Mouse (Mus musculus) embryonic fibroblast, embryonic 13.5 days (primary cell): Measurements from ENCODE around the gene Syn3. TPM values are rescaled to one million over a fixed set of nuclear protein-coding genes. Genes with fewer than 3 reads are reported as not detected.
A peak's percentile ranks its signal among the peaks of the same experiment; 100 is the strongest.
"Not testable (repeated sequence)": the region's sequence is repeated elsewhere in the genome, so short reads cannot be mapped to it uniquely, and the experiment has no call there.

Experiments
- H3K27ac ChIP-seq: 2 replicates; pipeline ENCODE4 v1.5.1; 2012; ENCODE audit warnings: low read length, control low read depth, inconsistent platforms; ENCODE audit not compliant: insufficient read depth
- H3K4me1 ChIP-seq: 2 replicates; pipeline ENCODE4 v1.6.1; 2011; ENCODE audit warnings: low read length; ENCODE audit not compliant: control insufficient read depth, insufficient read depth
- H3K4me3 ChIP-seq: 2 replicates; pipeline ENCODE4 v1.5.1; 2011; ENCODE audit warnings: mild to moderate bottlenecking, control low read depth, low read length; ENCODE audit not compliant: insufficient read depth
- CTCF ChIP-seq: IDR thresholded peaks from 2 replicates; pipeline ENCODE4 v1.5.1; 2011; ENCODE audit warnings: mild to moderate bottlenecking, control low read depth, low read length, moderate library complexity, borderline replicate concordance; ENCODE audit not compliant: insufficient read depth
- POLR2A ChIP-seq: IDR thresholded peaks from 2 replicates; pipeline ENCODE4 v1.6.1; 2011; ENCODE audit warnings: low read depth, mild to moderate bottlenecking, control low read depth, low read length, moderate library complexity
- polyA plus RNA-seq: library from polyadenylated mRNA; stranded (reverse); fragments of >200 nt; gene quantifications from 2 replicates; pipeline ENCODE4 v1.2.4, GENCODE M21; 2011; ENCODE audit warnings: low read depth; ENCODE audit not compliant: missing spikeins, insufficient read length

Gene Syn3
- polyA plus RNA-seq, 1 experiment = 1.4 TPM

DNA sequence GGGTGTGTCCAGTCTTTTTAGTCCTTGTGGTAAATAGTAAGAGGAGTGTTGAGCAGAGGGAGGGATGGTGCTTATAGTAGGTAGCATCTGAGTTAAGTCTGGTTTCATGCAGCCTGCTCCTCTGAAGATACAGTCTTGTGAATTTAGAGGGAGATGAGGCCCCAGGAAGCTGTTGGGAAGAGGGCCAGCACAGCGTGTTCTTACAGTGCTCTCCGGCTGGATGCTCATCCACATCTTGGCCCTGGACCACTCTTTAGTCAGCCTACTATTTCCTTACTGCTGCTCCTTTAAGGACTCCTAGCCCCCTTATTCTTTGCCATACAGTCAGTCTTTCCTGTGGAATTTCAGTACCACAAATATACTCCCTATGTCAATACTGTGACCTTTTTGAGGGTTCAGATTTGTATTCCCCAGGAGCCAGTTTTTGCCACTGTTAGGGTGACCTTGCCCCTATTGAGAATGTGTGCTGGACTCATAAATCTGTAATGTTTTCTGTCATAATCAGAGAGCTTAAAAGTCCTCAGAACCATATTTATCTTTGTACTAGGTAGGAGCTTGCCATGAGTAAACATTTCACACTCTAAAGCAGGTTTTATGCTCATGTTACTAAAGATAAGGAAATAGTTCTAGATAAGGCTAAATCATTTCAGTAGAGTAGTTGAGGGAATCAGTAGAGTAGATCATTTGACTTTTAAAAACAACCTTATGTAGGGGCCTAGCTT, 464.5 kb downstream of the Syn3 start:
- Histone ChIP-seq H3K4me1 (no peaks in the 10 kb centered on the region), H3K4me3 (no peak overlapping the region), H3K27ac (no peak overlapping the region)
- TF ChIP-seq CTCF (no peak), POLR2A (no peak)

DNA sequence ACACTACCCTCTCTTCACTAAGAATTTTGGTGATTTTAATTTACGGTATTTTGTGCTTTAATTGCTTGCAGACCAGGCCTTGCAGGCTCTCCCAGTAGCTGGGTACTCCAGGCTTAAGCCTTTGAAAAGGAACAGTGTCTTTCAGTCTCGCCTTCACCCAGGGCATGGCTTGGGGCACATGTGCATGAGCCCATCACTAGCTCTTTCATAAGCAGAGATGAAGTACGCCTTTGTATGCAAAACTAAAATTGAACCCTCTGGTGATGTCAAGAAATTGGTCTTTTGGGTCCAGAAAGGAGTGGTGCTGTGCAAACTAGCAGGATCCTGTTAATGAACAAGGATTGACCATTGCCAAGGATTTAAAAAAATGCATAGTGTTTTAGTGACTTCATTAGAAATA, 466.2 kb downstream of the Syn3 start:
- no peaks in the 10 kb centered on the region for H3K4me1 ChIP-seq
- no peak overlapping the region for H3K4me3 ChIP-seq
- no peak overlapping the region for H3K27ac ChIP-seq
- no peak for TF ChIP-seq POLR2A
- TF ChIP-seq CTCF = no peak

DNA sequence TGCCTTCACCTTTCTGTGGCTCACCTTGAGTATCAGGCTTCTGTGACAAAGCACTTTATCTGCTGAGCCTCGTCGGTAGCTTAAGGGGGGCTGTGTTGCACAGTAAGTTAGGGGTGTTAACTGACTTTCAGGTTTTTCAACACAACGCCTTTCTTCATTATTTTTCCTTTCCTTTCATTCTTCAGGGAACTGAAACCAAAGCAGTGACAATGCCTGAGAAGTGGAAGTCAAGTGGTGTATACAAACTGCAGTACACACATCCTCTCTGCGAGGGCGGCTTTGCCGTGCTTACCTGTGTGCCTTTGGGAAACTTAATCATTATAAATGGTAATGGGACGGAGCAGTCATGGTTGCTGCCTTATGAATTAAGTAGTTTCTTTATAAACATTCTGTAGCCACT, 468.0 kb downstream of the Syn3 start:
- H3K4me1 ChIP-seq = no peaks in the 10 kb centered on the region
- TF ChIP-seq CTCF (no peak), POLR2A (no peak)
- H3K4me3 ChIP-seq = no peak overlapping the region
- no peak overlapping the region for H3K27ac ChIP-seq

DNA sequence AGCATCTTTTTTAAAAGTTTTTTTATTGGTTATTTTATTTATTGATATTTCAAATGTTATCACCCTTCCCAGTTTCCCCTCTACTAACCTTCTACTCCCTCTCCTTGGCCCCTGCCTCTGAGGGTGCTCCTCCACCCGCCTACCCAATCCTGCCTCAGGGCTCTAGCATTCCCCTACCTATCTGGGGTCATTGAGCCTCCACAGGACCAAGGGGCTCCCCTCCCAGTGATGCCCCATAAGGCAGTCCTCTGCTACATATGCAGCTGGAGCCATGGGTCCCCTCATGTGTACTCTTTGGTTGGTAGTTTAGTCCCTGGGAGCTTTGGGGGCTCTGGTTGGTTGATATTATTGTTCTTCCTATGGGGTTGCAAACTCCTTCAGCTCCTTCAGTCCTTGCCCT, 471.9 kb downstream of the Syn3 start:
- not testable (repeated sequence) for H3K4me3 ChIP-seq, H3K27ac ChIP-seq, H3K4me1 ChIP-seq

DNA sequence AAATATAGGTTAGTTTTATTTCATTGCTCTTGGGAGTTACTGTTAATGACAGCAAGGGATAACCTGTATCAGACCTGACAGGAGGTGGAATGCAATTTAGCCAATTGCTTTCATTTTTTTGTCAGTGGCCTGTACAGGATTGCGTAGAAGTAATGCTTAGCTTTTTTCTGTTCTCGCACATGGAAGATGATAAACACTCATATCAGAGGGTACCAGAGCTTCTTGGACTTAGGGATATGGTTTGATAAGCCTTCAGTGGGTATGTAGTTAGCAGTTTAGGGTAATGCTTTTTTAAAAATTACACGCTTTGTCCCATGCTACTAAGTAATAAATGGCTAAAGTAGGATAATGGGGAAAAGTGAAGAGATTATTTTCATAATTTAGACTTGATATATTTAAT, 472.3 kb downstream of the Syn3 start:
- Histone ChIP-seq H3K4me1 (0 out of 2 replicates have a peak, but pooled peaks cover 2% of the 10 kb centered on the region), H3K4me3 (no peak overlapping the region), H3K27ac (no peak overlapping the region)
- TF ChIP-seq POLR2A (no peak), CTCF (no peak)

DNA sequence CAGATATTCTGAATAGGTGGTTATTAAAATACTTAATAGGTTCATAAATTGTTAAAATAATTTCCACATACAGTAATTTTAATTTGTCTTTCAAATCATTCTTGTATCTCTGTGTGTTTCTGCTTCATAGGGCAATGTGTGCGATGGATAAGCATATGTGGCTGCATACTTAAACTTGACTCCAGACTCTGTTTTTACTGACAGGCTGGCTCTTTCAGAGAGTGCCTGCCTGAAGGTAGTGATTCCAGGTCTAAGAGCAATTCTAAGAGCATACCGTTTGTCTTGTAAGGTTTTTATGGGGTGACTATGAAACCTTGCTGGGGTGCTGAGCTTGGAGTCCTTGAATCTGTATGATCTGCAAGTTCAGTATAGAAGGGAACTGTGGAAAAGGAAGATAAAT, 472.8 kb downstream of the Syn3 start:
- no peak for TF ChIP-seq CTCF
- no peak for TF ChIP-seq POLR2A
- Histone ChIP-seq H3K4me3 (no peak overlapping the region), H3K4me1 (0 out of 2 replicates have a peak, but pooled peaks cover 2% of the 10 kb centered on the region), H3K27ac (no peak overlapping the region)

DNA sequence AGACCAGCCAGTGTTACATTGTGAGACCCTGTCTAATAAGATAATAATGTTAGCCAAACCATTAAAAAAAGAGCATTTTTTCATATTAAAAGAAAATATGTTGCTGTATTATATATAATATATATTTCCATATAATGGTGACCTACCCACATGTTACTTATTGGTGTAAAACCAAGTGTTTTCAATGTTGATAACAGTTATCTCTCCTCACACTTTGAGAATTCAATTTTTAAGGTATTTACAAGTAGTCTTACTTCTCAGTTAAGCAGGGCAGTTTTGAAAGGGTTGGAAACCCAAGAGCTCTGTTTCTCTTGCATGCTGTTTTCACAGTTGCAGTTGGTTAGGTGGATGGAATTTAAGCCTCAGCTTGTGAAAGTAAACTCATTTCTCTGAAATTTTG, 475.5 kb downstream of the Syn3 start:
- no peak overlapping the region for H3K4me3 ChIP-seq

DNA sequence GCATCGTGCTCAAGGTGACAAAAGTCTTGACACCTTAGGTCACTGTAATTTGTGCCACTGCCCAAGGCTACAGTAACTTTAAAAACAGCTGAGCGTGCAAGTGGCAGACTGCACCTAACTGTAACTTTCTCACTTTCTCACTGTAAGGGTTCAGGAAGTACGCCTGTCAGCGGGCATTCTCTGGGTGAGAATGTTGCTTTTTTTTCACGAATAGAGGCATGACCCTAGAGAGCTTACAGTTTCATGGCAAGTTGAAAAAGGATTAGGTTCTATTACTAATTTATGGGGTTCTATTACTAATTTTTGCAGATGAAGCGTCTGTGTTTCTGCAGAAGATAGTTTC, 476.3 kb downstream of the Syn3 start:
- Histone ChIP-seq H3K4me1 (0 out of 2 replicates have a peak, but pooled peaks cover 2% of the 10 kb centered on the region), H3K4me3 (peak overlapping the region; percentile 73), H3K27ac (no peak overlapping the region)
- no peak for TF ChIP-seq POLR2A
- TF ChIP-seq CTCF = no peak

More for the DNA sequence above, 475.5 kb downstream of the Syn3 start:
- TF ChIP-seq CTCF = no peak
- no peak for TF ChIP-seq POLR2A
- Histone ChIP-seq H3K27ac (no peak overlapping the region), H3K4me1 (0 out of 2 replicates have a peak, but pooled peaks cover 2% of the 10 kb centered on the region)

DNA sequence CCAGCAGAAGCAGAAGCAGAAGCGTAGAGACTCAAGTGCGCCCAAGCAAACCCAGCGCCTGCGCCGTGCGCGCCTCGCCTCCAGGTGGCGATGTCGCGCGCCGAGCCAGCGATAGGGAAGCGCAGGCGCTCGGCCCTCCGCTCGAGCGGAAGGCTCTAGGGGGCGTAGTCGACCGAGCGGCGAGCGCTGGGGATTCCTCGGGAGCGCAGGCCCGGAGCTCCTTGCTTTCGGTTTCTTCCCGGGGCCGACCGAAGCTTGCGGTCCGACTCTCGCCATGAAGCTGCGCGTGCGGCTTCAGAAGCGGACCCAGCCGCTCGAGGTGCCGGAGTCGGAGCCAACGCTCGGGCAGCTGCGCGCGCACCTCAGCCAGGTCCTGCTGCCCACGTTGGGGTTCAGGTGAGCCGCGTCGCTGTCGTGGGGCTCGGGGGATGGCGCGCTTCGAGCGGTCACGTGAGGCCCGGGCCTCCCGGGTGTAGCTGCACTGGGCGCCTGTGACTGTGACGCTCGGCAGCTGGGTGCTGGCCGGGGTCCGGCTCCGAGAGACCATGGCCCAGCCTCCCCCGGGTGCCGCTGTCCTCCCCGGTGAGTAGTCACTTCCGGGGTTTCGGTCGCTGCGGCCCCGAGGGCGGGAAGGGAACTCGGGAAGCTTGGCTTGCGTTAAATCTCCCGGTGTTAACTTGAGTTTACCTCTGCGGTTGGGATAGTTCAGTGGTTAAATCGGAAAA, 476.8 kb downstream of the Syn3 start, which contains the start of gene Fbxo7:
TSS of gene Fbxo7 (plus strand) at position 224 of the 725 bp plus-strand sequence.
- TF ChIP-seq POLR2A = no peak; the same call in 1 of the 2 replicates
- peak; percentile 90 for TF ChIP-seq CTCF
- Histone ChIP-seq H3K4me1 (0 out of 2 replicates have a peak, but pooled peaks cover 2% of the 10 kb centered on the region), H3K4me3 (peak within 1 kb of the TSS; percentile 73), H3K27ac (peak within 1 kb of the TSS; percentile 47)

DNA sequence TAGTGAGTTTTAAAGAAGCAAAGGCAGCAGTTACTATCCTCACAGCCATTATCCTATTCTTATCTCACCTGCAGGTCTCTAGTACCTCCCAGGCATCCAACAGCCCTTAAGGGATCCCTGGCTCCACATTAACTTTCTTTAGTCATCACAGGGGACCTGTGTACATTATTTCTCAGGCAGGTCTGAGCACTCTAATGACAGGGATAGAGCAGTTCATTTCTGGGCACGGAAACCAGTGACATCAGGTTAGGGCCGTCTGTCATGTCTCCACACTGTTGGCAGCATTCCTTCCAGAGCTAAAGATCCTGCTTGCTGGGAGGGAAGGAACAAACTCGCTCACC, 477.3 kb downstream of the Syn3 start:
- TF ChIP-seq POLR2A (no peak), CTCF (no peak)
- Histone ChIP-seq H3K27ac (no peak overlapping the region), H3K4me3 (peak overlapping the region; percentile 5; the same call in 1 of the 2 replicates)

DNA sequence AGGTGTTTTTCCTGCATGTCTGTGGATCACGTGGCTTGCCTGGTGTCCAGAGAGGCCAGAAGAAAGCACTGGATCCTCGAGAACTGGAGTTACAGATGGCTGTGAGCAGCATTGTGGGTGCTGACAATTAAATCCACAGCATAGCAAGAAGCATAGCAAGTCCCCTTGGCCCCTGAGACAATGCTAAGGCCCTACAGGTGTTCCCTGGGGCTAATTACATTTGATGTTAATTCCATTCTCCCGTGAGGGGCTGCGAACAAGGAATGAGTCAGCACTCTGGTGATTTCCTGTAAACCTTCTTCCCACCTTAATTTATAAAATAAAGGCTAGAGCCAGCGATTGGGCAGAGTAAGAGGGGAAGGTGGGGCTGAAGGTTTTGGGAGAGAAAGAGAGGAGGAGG, 479.9 kb downstream of the Syn3 start:
- TF ChIP-seq CTCF (no peak), POLR2A (no peak)
- Histone ChIP-seq H3K4me3 (no peak overlapping the region), H3K4me1 (0 out of 2 replicates have a peak, but pooled peaks cover 2% of the 10 kb centered on the region), H3K27ac (no peak overlapping the region)

More for the DNA sequence above, 477.3 kb downstream of the Syn3 start:
- 0 out of 2 replicates have a peak, but pooled peaks cover 2% of the 10 kb centered on the region for H3K4me1 ChIP-seq
